Mouse (Mus musculus) G1E (cell line): Measurements from ENCODE around the gene Chst3. TPM values are rescaled to one million over a fixed set of nuclear protein-coding genes. Genes with fewer than 3 reads are reported as not detected.
"Not testable (repeated sequence)": the region's sequence is repeated elsewhere in the genome, so short reads cannot be mapped to it uniquely, and the experiment has no call there.

Experiments
- ATAC-seq: 2 replicates; pipeline ENCODE4 v1.8.0; 2016; ENCODE audit warnings: mild to moderate bottlenecking; ENCODE audit not compliant: insufficient number of reproducible peaks, poor library complexity, low FRiP score, severe bottlenecking; ENCODE audit errors: extremely low read depth
- DNase-seq: peaks from one replicate; pipeline ENCODE4 v3.0.0; 2012; ENCODE audit warnings: low spot score
- H3K27me3 ChIP-seq: 2 replicates; pipeline ENCODE4 v1.6.1; 2012; ENCODE audit warnings: mild to moderate bottlenecking, low read length, inconsistent platforms; ENCODE audit not compliant: insufficient read depth
- H3K36me3 ChIP-seq: replicated peaks from 2 replicates; pipeline ENCODE3; 2012; ENCODE audit warnings: mild to moderate bottlenecking, inconsistent platforms
- H3K4me1 ChIP-seq: 2 replicates; pipeline ENCODE4 v1.6.1; 2012; ENCODE audit warnings: low read depth, low read length, inconsistent platforms, mixed read lengths; ENCODE audit not compliant: insufficient read depth
- H3K4me3 ChIP-seq: 2 replicates; pipeline ENCODE4 v1.5.1; 2012; ENCODE audit warnings: low read depth, mild to moderate bottlenecking, inconsistent platforms, low read length, moderate library complexity, mixed read lengths
- H3K9me3 ChIP-seq: replicated peaks from 2 replicates; pipeline ENCODE4 v1.6.1; 2012; ENCODE audit warnings: inconsistent platforms
- CTCF ChIP-seq: IDR thresholded peaks from 2 replicates; pipeline ENCODE4 v1.5.1; 2012; ENCODE audit warnings: low read depth, low read length, inconsistent platforms, mixed read lengths
- GATA1 ChIP-seq: IDR thresholded peaks from 2 replicates; pipeline ENCODE4 v1.6.1; 2012; ENCODE audit warnings: borderline replicate concordance, low read length, inconsistent platforms, mixed read lengths
- GATA2 ChIP-seq: IDR thresholded peaks from 2 replicates; pipeline ENCODE4 v1.6.1; 2012; ENCODE audit warnings: low read depth, low read length, inconsistent platforms, borderline replicate concordance
- POLR2AphosphoS5 ChIP-seq: IDR thresholded peaks from 2 replicates; pipeline ENCODE4 v1.6.1; 2012; ENCODE audit warnings: low read depth, low read length, inconsistent platforms; ENCODE audit not compliant: insufficient replicate concordance
- TAL1 ChIP-seq: conservative IDR thresholded peaks from 2 replicates; pipeline ENCODE4 v1.6.1; 2012; ENCODE audit warnings: low read depth, low read length, inconsistent platforms, mixed read lengths
- polyA plus RNA-seq: library from polyadenylated mRNA; stranded (reverse); fragments of >175 nt; gene quantifications from 2 replicates; pipeline ENCODE4 v1.2.3, GENCODE M21; 2012
- total RNA-seq, 2 experiments: library from RNA; stranded (forward) in 1 of 2; stranded (reverse) in 1 of 2; fragments of 200-1000 nt in 1 of 2; fragments of >200 nt in 1 of 2; fragmentation: Nextera tagmentation in 1 of 2; gene quantifications; 2 replicates each; pipeline ENCODE4 v1.2.3; 2014 to 2017

The Chst3 gene
- total and polyA plus RNA-seq, 3 experiments = 0.11 TPM; not detected in 2

- TF ChIP-seq CTCF (no peak), TAL1 (no peak), GATA2 (no peak), GATA1 (no peak), POLR2AphosphoS5 (no peak)
- ATAC-seq = no peak
- H3K4me1 ChIP-seq = no peaks in the 10 kb centered on the region
- H3K27me3 ChIP-seq = no peaks in the 10 kb centered on the region
- H3K4me3 ChIP-seq = no peak overlapping the region
- no peaks in the 10 kb centered on the region for H3K9me3 ChIP-seq
- no peak for DNase-seq
- no peaks in the 10 kb centered on the region for H3K36me3 ChIP-seq
Observed at GRCm38 (mm10) chr10:60224601-60225000, 5.5 kb upstream of the Chst3 start.

DNA sequence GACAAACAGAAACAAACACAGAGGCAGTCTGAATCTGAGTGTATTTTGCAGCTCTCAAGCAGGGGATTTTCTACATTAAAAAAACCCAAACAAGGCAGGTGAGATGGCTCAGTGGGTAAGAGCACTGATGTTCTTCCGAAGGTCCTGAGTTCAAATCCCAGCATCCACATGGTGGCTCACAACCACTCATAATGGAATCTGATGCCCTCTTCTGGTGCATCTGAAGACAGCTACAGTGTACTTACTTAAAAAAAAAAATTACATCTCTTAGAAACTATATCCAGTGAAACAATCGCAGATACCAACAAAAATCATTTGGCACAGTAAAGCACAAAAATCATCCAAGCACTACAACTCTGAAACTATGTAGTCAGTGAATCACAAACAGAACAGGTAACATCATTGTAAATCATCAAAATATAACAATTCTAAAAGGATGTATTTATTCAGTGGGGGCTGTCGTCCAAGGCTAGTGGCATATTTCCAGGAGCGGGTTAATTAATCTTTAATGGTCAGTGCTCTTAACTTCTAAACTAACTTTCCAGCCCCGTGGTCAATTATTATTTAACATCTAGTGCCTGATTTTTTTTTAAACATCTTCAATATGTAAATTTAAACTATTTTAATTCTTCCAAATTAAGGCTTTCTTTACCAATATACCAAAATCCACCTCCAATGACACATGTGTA lies 2.7 kb upstream of the Chst3 start:
- not testable (repeated sequence) for H3K4me3 ChIP-seq, H3K36me3 ChIP-seq, DNase-seq, H3K27me3 ChIP-seq, H3K4me1 ChIP-seq, ATAC-seq, H3K9me3 ChIP-seq

- no peaks in the 10 kb centered on the region for H3K9me3 ChIP-seq
- DNase-seq (no peak), ATAC-seq (no peak)
- H3K4me3 ChIP-seq = no peak overlapping the region
- H3K27me3 ChIP-seq = no peaks in the 10 kb centered on the region
- no peaks in the 10 kb centered on the region for H3K36me3 ChIP-seq
- no peak for TF ChIP-seq GATA1
- TF ChIP-seq POLR2AphosphoS5 = no peak
- no peaks in the 10 kb centered on the region for H3K4me1 ChIP-seq
Observed at GRCm38 (mm10) chr10:60220607-60221006, 1.5 kb upstream of the Chst3 start.

DNA sequence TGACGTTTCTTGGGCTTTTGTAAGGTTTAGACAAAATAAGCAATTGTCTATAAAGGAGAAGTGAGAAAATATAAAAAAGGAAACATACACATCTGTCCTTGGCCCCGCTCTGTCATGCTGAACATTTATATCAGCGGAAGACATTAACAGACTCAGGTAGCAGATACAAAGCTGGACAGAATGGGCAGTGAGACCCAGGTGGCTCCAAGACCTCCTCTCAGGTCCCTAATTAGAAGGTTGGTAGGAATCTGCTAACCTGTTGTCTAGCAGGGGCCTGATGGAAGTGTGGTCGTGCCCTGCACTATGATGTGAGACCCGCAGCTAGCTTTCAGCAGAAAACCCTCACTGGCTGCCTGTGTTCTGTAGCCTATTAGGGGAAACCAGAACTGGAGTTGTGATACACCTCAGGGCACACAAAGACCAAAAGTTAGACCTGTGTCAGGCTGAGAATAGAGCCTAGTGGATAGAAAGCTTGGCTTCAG lies 1.0 kb upstream of the Chst3 start:
- TF ChIP-seq GATA2 (no peak), GATA1 (no peak), POLR2AphosphoS5 (no peak), CTCF (no peak), TAL1 (no peak)
- Histone ChIP-seq H3K4me1 (no peaks in the 10 kb centered on the region), H3K4me3 (no peak overlapping the region), H3K27me3 (no peaks in the 10 kb centered on the region), H3K9me3 (no peaks in the 10 kb centered on the region), H3K36me3 (no peaks in the 10 kb centered on the region)
- ATAC-seq = no peak
- DNase-seq = no peak

GRCm38 (mm10) chr10:60218033-60218590 lies 948 bp downstream of the Chst3 start:
- Histone ChIP-seq H3K9me3 (no peaks in the 10 kb centered on the region), H3K4me1 (no peaks in the 10 kb centered on the region), H3K27me3 (no peaks in the 10 kb centered on the region), H3K4me3 (no peak overlapping the region), H3K36me3 (no peaks in the 10 kb centered on the region)
- ATAC-seq = no peak
- no peak for DNase-seq
- TF ChIP-seq TAL1 = no peak
- no peak for TF ChIP-seq POLR2AphosphoS5
- no peak for TF ChIP-seq GATA2
- no peak for TF ChIP-seq GATA1
- no peak for TF ChIP-seq CTCF

- H3K36me3 ChIP-seq = no peaks in the 10 kb centered on the region
- no peaks in the 10 kb centered on the region for H3K27me3 ChIP-seq
- TF ChIP-seq CTCF = no peak
- TF ChIP-seq GATA1 = no peak
- no peak for TF ChIP-seq TAL1
- no peak for TF ChIP-seq POLR2AphosphoS5
- TF ChIP-seq GATA2 = no peak
- no peaks in the 10 kb centered on the region for H3K9me3 ChIP-seq
- DNase-seq (no peak), ATAC-seq (no peak)
- no peaks in the 10 kb centered on the region for H3K4me1 ChIP-seq
- H3K4me3 ChIP-seq = no peak overlapping the region
Observed at GRCm38 (mm10) chr10:60216331-60217095, 2.5 kb downstream of the Chst3 start.
